Mouse (Mus musculus): ENCODE data around the gene Tanc1. TPM values are rescaled to one million over a fixed set of nuclear protein-coding genes. Genes with fewer than 3 reads are reported as not detected.
"Not testable (repeated sequence)": the region's sequence is repeated elsewhere in the genome, so short reads cannot be mapped to it uniquely, and the experiment has no call there.

The Tanc1 gene
- polyA plus RNA-seq (2014; fragmentation: Nextera tagmentation; extraction: Ambion mirVana) = 24.8 and 25.0 TPM in 2 replicates

DNA sequence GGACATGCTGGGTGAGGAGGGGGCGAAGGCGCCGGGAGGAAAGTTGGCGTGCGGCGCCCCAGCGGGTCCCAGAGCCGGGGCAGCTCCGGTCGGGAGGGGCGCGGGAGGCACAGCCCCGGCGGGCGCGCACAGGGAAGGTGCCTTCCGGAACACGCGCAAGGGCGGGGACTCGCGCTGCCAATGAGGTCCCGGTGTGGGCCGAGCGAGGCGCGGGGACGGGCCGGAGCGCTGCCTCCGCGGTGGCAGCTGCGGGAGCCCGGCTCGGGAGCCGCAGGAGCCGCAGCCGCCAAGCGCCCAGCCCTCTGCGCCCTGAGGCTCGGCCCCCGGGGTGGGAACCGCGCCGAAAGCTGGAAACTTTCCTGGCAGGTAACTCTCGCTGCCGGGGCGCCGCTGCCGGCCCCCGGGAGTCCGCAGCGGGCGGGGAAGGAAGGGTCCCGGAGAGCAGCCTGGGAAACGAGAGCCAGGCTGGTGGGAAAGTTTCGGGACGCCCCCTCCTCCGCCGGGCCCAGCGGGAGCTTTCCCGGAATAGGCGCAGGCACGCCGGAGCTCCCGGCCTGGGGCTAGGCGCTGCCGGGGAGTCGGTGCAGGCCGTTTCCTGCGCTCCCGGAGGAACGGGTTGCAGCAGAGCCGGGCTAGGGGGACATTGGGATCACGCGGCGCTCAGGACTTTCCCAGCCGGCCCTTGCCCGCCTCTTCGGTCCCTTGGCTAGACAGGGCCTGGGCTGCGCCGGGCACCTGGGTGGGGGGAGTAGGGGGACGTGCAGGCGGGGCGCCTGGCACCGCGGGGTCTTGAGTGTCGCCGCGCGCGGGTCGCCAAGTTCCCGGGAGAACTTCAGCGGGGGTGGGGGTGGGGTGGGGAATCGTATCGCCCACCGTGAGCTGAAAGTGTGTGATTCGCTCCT, at the start of gene Tanc1:
TSS of gene Tanc1 (plus strand) at position 212 of the 902 bp plus-strand sequence.
- Histone ChIP-seq H3K9me3 (ENCODE audit: control insufficient read depth, low read length) (no peaks in the 10 kb centered on the region), H3K4me1 (replicated peaks; ENCODE audit: control insufficient read depth, insufficient read depth, low read length) (peaks cover 46% of the 10 kb centered on the region), H3K27me3 (replicated peaks; ENCODE audit: control insufficient read depth, insufficient read depth, low read length) (no peaks in the 10 kb centered on the region), H3K36me3 (ENCODE audit: control insufficient read depth, insufficient read depth, low read length) (no peaks in the 10 kb centered on the region), H3K9ac (ENCODE audit: low read length) (peak within 1 kb of the TSS; percentile 91), H3K4me2 (ENCODE audit: low read length) (peak within 1 kb of the TSS; percentile 80), H3K27ac (ENCODE audit: low read depth) (peak within 1 kb of the TSS; percentile 92), H3K4me3 (ENCODE audit: low read depth, low read length) (peak within 1 kb of the TSS; percentile 89)
- ATAC-seq (replicated peaks; ENCODE audit: low FRiP score, low TSS enrichment, low read depth) (peak; percentile 94), DNase-seq (ENCODE audit: low spot score) (peak; percentile 89)
- WGBS = under 1% methylated on average over 95 of the region's 99 CpGs

DNA sequence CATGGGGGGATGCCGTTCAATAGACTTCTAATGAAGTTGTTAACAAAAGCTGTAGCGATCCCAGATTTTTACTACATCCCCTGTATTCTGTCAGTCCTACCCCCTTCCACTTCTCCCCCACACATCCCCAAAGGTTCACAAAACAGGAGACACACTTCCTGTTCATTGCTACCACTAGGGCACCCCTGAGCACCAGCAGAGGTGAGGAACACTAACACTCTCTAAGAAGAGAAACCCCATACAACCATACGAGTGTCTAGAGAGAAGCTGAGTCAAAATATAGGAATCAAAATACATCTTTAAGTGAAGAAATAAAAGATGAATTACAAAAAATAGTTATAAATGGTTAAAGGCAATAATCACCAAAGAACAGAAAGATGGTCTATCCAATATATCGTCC, 49.6 kb upstream of the Tanc1 start:
- Histone ChIP-seq H3K9ac (ENCODE audit: low read length) (no peak overlapping the region), H3K36me3 (ENCODE audit: control insufficient read depth, insufficient read depth, low read length) (no peaks in the 10 kb centered on the region), H3K9me3 (ENCODE audit: control insufficient read depth, low read length) (0 out of 2 replicates have a peak, but pooled peaks cover 3% of the 10 kb centered on the region), H3K27ac (ENCODE audit: low read depth) (no peak overlapping the region), H3K27me3 (replicated peaks; ENCODE audit: control insufficient read depth, insufficient read depth, low read length) (no peaks in the 10 kb centered on the region), H3K4me3 (ENCODE audit: low read depth, low read length) (no peak overlapping the region), H3K4me2 (ENCODE audit: low read length) (no peak overlapping the region), H3K4me1 (replicated peaks; ENCODE audit: control insufficient read depth, insufficient read depth, low read length) (0 out of 2 replicates have a peak, but pooled peaks cover 6% of the 10 kb centered on the region)
- DNase-seq (ENCODE audit: low spot score) (no peak), ATAC-seq (replicated peaks; ENCODE audit: low FRiP score, low TSS enrichment, low read depth) (no peak)
- 71% methylated on average over 4 of the region's 4 CpGs for WGBS

DNA sequence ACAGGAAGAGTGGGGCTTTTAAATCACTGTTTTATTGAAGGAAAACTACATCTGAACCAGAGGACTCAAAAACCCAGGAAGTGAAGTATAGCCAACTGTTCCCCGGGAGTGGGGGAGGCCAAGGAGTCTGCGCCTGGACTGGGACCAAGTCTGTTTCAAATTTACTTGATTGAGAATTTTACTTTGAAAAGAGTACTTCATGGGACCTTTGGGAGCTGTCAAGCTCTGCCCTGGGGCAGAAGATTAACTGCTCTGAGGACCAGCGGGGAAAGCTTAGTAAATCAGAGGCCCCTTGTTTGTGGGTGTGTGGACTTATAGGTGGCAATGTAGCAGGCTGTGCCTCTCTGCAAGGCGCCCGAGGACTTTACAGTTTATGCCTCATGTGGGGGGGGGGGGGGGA, 49.1 kb upstream of the Tanc1 start:
- DNase-seq (ENCODE audit: low spot score) (peak; percentile 59), ATAC-seq (replicated peaks; ENCODE audit: low FRiP score, low TSS enrichment, low read depth) (no peak)
- Histone ChIP-seq H3K27me3 (replicated peaks; ENCODE audit: control insufficient read depth, insufficient read depth, low read length) (no peaks in the 10 kb centered on the region), H3K9ac (ENCODE audit: low read length) (no peak overlapping the region), H3K36me3 (ENCODE audit: control insufficient read depth, insufficient read depth, low read length) (no peaks in the 10 kb centered on the region), H3K4me1 (replicated peaks; ENCODE audit: control insufficient read depth, insufficient read depth, low read length) (0 out of 2 replicates have a peak, but pooled peaks cover 6% of the 10 kb centered on the region), H3K4me2 (ENCODE audit: low read length) (no peak overlapping the region), H3K9me3 (ENCODE audit: control insufficient read depth, low read length) (0 out of 2 replicates have a peak, but pooled peaks cover 3% of the 10 kb centered on the region), H3K27ac (ENCODE audit: low read depth) (no peak overlapping the region), H3K4me3 (ENCODE audit: low read depth, low read length) (no peak overlapping the region)
- 27% methylated on average over 5 of the region's 5 CpGs for WGBS

DNA sequence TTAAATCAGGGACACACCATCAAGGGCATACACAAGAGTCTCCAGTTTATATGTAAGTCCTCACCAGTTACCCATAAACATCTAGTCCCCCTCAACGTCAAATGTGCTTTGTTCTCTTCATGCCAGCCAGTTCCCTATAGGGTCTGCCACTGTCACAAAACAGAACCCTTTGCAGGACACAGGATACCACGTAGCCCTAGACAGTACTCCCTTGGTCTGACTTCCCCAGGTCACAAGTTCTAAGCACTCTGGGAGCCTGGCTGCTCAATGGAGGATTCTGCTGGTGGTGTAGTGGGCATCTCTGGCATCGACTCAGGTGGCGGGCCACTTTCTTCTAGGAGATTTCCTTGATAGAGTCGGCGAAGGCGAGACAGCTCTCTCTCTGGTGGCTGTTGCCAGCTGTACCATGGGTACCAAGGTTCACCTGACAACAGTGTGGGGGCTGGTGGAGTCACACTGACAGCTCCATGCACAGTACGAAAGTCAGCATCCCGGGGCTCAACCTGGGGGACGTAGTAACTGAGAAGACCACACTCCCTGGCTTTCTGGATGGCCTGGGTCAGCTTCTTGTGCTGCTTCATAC, 47.7 kb upstream of the Tanc1 start:
- H3K4me3 ChIP-seq (ENCODE audit: low read depth, low read length); H3K4me1 ChIP-seq (replicated peaks; ENCODE audit: control insufficient read depth, insufficient read depth, low read length); ATAC-seq (replicated peaks; ENCODE audit: low FRiP score, low TSS enrichment, low read depth); H3K9ac ChIP-seq (ENCODE audit: low read length); H3K4me2 ChIP-seq (ENCODE audit: low read length); H3K27me3 ChIP-seq (replicated peaks; ENCODE audit: control insufficient read depth, insufficient read depth, low read length); H3K36me3 ChIP-seq (ENCODE audit: control insufficient read depth, insufficient read depth, low read length); H3K27ac ChIP-seq (ENCODE audit: low read depth): not testable (repeated sequence)
- WGBS = 86% methylated on average over 3 of the region's 10 CpGs
- peak; percentile 10 for DNase-seq (ENCODE audit: low spot score)
- peaks cover 10% of the 10 kb centered on the region; the same call in 1 of the 2 replicates for H3K9me3 ChIP-seq (ENCODE audit: control insufficient read depth, low read length)

DNA sequence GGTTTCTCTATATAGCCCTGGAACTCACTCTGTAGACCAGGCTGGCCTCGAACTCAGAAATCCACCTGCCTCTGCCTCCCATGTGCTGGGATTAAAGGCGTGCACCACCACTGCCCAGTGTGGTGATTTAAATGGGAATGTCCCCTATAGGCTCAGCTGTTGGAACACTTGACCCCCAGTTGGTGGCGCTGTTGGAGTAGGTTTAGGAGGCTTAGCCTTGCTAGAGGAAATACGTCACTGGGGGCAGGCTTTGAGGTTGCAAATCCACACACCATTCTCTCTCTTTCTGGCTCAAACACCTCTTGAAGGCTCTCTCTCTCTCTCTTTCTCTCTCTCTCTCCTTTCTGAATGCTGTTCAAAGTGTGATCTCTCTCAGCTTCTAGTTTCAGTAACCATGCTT, 46.9 kb upstream of the Tanc1 start:
- Histone ChIP-seq H3K36me3 (ENCODE audit: control insufficient read depth, insufficient read depth, low read length) (no peaks in the 10 kb centered on the region), H3K4me1 (replicated peaks; ENCODE audit: control insufficient read depth, insufficient read depth, low read length) (0 out of 2 replicates have a peak, but pooled peaks cover 6% of the 10 kb centered on the region), H3K27me3 (replicated peaks; ENCODE audit: control insufficient read depth, insufficient read depth, low read length) (no peaks in the 10 kb centered on the region), H3K4me2 (ENCODE audit: low read length) (no peak overlapping the region), H3K9me3 (ENCODE audit: control insufficient read depth, low read length) (peaks cover 15% of the 10 kb centered on the region; the same call in 1 of the 2 replicates), H3K9ac (ENCODE audit: low read length) (no peak overlapping the region), H3K4me3 (ENCODE audit: low read depth, low read length) (no peak overlapping the region), H3K27ac (ENCODE audit: low read depth) (no peak overlapping the region)
- DNase-seq (ENCODE audit: low spot score) (no peak), ATAC-seq (replicated peaks; ENCODE audit: low FRiP score, low TSS enrichment, low read depth) (no peak)
- 81% methylated on average over 4 of the region's 4 CpGs for WGBS

DNA sequence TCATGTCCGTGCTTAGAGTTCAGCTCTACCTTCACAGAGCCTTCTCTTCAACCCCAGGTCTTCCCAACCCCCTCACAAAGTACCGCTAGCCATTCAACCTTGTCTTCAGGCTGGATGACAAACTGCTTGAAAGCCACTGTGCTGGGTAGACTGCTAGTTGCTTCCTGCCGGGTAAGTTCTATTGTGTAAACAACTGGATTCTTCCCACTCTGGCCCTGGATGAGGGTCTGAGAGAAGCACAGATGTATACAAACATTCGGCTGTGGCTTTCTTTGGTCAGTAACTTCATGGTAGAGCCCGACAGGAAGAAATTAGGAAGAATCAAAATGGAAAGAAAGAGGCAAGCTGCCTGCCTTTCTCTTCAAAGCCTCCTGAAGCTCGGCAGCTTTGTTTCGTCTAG, 30.9 kb upstream of the Tanc1 start:
- Histone ChIP-seq H3K4me2 (ENCODE audit: low read length) (no peak overlapping the region), H3K9ac (ENCODE audit: low read length) (no peak overlapping the region), H3K36me3 (ENCODE audit: control insufficient read depth, insufficient read depth, low read length) (no peaks in the 10 kb centered on the region), H3K27ac (ENCODE audit: low read depth) (no peak overlapping the region), H3K4me1 (replicated peaks; ENCODE audit: control insufficient read depth, insufficient read depth, low read length) (no peaks in the 10 kb centered on the region), H3K4me3 (ENCODE audit: low read depth, low read length) (no peak overlapping the region), H3K27me3 (replicated peaks; ENCODE audit: control insufficient read depth, insufficient read depth, low read length) (no peaks in the 10 kb centered on the region), H3K9me3 (ENCODE audit: control insufficient read depth, low read length) (no peaks in the 10 kb centered on the region)
- DNase-seq (ENCODE audit: low spot score) (no peak), ATAC-seq (replicated peaks; ENCODE audit: low FRiP score, low TSS enrichment, low read depth) (no peak)
- 27% methylated on average over 7 of the region's 7 CpGs for WGBS

DNA sequence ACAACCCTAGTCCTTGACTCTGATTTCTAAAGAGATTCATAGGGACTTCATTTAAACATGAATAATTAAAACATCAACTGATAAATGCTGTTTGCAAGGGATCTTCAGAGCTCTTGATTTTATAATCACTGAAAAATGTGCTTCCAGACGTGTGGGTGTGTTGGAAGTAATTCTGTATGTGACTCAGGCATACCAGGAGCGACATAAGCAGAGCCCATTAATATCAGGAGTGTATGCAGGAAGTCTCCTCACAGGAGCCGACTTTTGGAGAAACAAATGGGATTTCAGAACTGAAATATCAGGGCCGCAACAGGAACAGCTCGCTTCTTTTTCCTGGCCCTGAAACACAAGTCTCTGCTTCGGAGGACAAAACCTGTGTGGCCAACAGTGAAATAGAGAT, 27.9 kb upstream of the Tanc1 start:
- WGBS = 63% methylated on average over 6 of the region's 6 CpGs
- no peak overlapping the region for H3K27ac ChIP-seq (ENCODE audit: low read depth)
- no peak overlapping the region for H3K9ac ChIP-seq (ENCODE audit: low read length)
- no peak for ATAC-seq (replicated peaks; ENCODE audit: low FRiP score, low TSS enrichment, low read depth)
- H3K27me3 ChIP-seq (replicated peaks; ENCODE audit: control insufficient read depth, insufficient read depth, low read length) = no peaks in the 10 kb centered on the region
- H3K9me3 ChIP-seq (ENCODE audit: control insufficient read depth, low read length) = no peaks in the 10 kb centered on the region
- no peak overlapping the region for H3K4me2 ChIP-seq (ENCODE audit: low read length)
- no peaks in the 10 kb centered on the region for H3K4me1 ChIP-seq (replicated peaks; ENCODE audit: control insufficient read depth, insufficient read depth, low read length)
- no peak for DNase-seq (ENCODE audit: low spot score)
- no peaks in the 10 kb centered on the region for H3K36me3 ChIP-seq (ENCODE audit: control insufficient read depth, insufficient read depth, low read length)
- H3K4me3 ChIP-seq (ENCODE audit: low read depth, low read length) = no peak overlapping the region

DNA sequence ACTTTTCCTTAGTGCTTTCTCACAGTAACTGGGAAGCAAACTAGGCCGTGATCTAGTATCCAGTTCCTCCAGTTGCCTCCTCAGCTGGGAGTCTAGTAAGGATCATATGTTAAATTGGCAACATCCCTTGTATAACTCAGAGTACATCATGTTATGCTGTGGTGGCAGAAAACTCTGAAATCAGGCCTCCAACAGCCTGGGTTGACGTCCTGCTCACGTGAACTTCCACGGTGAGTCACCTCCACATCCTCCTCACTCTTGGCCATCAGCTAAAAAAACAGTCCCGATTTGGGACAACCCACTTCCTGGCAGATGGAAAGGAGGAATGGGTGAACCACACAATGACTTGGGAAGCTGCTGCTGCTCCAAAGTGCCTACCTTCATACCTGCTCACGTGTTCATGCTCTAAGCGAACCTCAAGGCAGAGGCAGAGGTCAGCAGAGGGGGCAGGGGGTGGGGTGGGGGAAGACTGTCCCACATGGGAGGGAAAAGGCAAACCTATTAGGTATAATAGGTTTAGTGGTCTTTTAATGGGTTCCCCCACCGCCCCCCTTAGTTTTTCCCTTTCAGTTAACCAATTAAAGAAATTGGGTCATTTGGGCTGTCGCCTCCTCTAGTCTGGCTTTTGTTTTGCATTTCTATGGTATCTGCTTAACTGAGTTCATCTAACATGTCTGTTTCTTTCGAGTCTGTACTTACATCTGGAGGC, 24.3 kb upstream of the Tanc1 start:
- no peaks in the 10 kb centered on the region for H3K9me3 ChIP-seq (ENCODE audit: control insufficient read depth, low read length)
- DNase-seq (ENCODE audit: low spot score) (no peak), ATAC-seq (replicated peaks; ENCODE audit: low FRiP score, low TSS enrichment, low read depth) (no peak)
- no peak overlapping the region for H3K4me3 ChIP-seq (ENCODE audit: low read depth, low read length)
- no peaks in the 10 kb centered on the region for H3K27me3 ChIP-seq (replicated peaks; ENCODE audit: control insufficient read depth, insufficient read depth, low read length)
- no peak overlapping the region for H3K4me2 ChIP-seq (ENCODE audit: low read length)
- no peak overlapping the region for H3K27ac ChIP-seq (ENCODE audit: low read depth)
- no peaks in the 10 kb centered on the region for H3K4me1 ChIP-seq (replicated peaks; ENCODE audit: control insufficient read depth, insufficient read depth, low read length)
- H3K36me3 ChIP-seq (ENCODE audit: control insufficient read depth, insufficient read depth, low read length) = no peaks in the 10 kb centered on the region
- H3K9ac ChIP-seq (ENCODE audit: low read length) = no peak overlapping the region
- 85% methylated on average over 10 of the region's 10 CpGs for WGBS
